Mouse (Mus musculus) forebrain, embryonic 10.5 days (tissue): ENCODE data around the gene Gm12355. TPM values are rescaled to one million over a fixed set of nuclear protein-coding genes. Genes with fewer than 3 reads are reported as not detected.

Experiments used
- DNase-seq: peaks from one replicate; pipeline ENCODE4 v3.0.0-alpha.2; 2017; ENCODE audit warnings: low spot score; ENCODE audit errors: extremely low spot score
- H3K27ac ChIP-seq: fragments of 300-500 bp; sonication (generic); 2 replicates; pipeline ENCODE4 v1.5.1; 2016; ENCODE audit warnings: mild to moderate bottlenecking
- H3K27me3 ChIP-seq: fragments of 300-500 bp; sonication (generic); 2 replicates; pipeline ENCODE4 v1.6.1; 2016; ENCODE audit warnings: mild to moderate bottlenecking; ENCODE audit not compliant: poor library complexity, severe bottlenecking
- H3K36me3 ChIP-seq: fragments of 300-500 bp; sonication (generic); replicated peaks from 2 replicates; pipeline ENCODE4 v1.6.1; 2016; ENCODE audit warnings: mild to moderate bottlenecking, moderate library complexity
- H3K4me1 ChIP-seq: fragments of 300-500 bp; sonication (generic); 2 replicates; pipeline ENCODE4 v1.6.1; 2016
- H3K4me3 ChIP-seq: fragments of 300-500 bp; sonication (generic); 2 replicates; pipeline ENCODE4 v1.5.1; 2016; ENCODE audit warnings: mild to moderate bottlenecking, moderate library complexity
- H3K9me3 ChIP-seq: fragments of 300-500 bp; sonication (generic); 2 replicates; pipeline ENCODE4 v1.6.1; 2016; ENCODE audit warnings: mild to moderate bottlenecking, moderate library complexity
- WGBS: fragments of 180-500 bp; shearing (Covaris S2); methylation state at CpG from one replicate; pipeline ENCODE4 v1.1.7; 2016; 5-methylcytosine and 5-hydroxymethylcytosine counted together
- polyA plus RNA-seq: library from polyadenylated mRNA; unstranded; fragments of >200 nt; fragmentation: Nextera tagmentation; extraction: Ambion mirVana; gene quantifications from 2 replicates; pipeline ENCODE4 v1.2.1, GENCODE M21; 2016

The Gm12355 gene
- polyA plus RNA-seq, 1 experiment from 2014 or later, result 1.4 TPM

- peak overlapping the region; percentile 92; the same call in 1 of the 2 replicates for H3K4me3 ChIP-seq
- 93% methylated on average over 6 of the region's 6 CpGs for WGBS
- no peaks in the 10 kb centered on the region for H3K9me3 ChIP-seq
- H3K4me1 ChIP-seq, result peaks cover 53% of the 10 kb centered on the region
- peaks cover 5% of the 10 kb centered on the region; the same call in 1 of the 2 replicates for H3K27me3 ChIP-seq
- no peak overlapping the region for H3K27ac ChIP-seq
- DNase-seq, result no peak
- peaks cover 43% of the 10 kb centered on the region for H3K36me3 ChIP-seq
Measured at GRCm38 (mm10) chr11:98584629-98585177, 40.8 kb downstream of the Gm12355 start.

GRCm38 (mm10) chr11:98584146-98584545, 41.3 kb downstream of the Gm12355 start:
- Histone ChIP-seq H3K4me3 (no peak overlapping the region), H3K4me1 (peaks cover 50% of the 10 kb centered on the region), H3K27me3 (peaks cover 3% of the 10 kb centered on the region; the same call in 1 of the 2 replicates), H3K27ac (no peak overlapping the region), H3K9me3 (no peaks in the 10 kb centered on the region), H3K36me3 (peaks cover 43% of the 10 kb centered on the region)
- 72% methylated on average over 1 of the region's 1 CpGs for WGBS
- DNase-seq, result no peak

GRCm38 (mm10) chr11:98583571-98583970, 41.9 kb downstream of the Gm12355 start:
- no peak overlapping the region for H3K4me3 ChIP-seq
- DNase-seq, result no peak
- no peaks in the 10 kb centered on the region for H3K27me3 ChIP-seq
- H3K9me3 ChIP-seq, result no peaks in the 10 kb centered on the region
- H3K36me3 ChIP-seq, result peaks cover 43% of the 10 kb centered on the region
- 0 out of 2 replicates have a peak overlapping the region, but pooled peaks have one; percentile 52 for H3K27ac ChIP-seq
- peaks cover 45% of the 10 kb centered on the region for H3K4me1 ChIP-seq
- WGBS, result 47% methylated on average over 3 of the region's 3 CpGs

- peaks cover 43% of the 10 kb centered on the region for H3K36me3 ChIP-seq
- H3K9me3 ChIP-seq, result no peaks in the 10 kb centered on the region
- H3K4me3 ChIP-seq, result no peak overlapping the region
- WGBS, result 85% methylated on average over 3 of the region's 3 CpGs
- peaks cover 41% of the 10 kb centered on the region for H3K4me1 ChIP-seq
- no peak for DNase-seq
- H3K27ac ChIP-seq, result peak overlapping the region; percentile 52; the same call in 1 of the 2 replicates
- H3K27me3 ChIP-seq, result no peaks in the 10 kb centered on the region
Measured at GRCm38 (mm10) chr11:98583265-98583552, 42.3 kb downstream of the Gm12355 start.

- WGBS, result 88% methylated on average over 12 of the region's 12 CpGs
- Histone ChIP-seq H3K27ac (peak overlapping the region; percentile 52), H3K9me3 (no peaks in the 10 kb centered on the region), H3K36me3 (peaks cover 43% of the 10 kb centered on the region), H3K27me3 (no peaks in the 10 kb centered on the region), H3K4me3 (no peak overlapping the region; the same call in 1 of the 2 replicates), H3K4me1 (peaks cover 36% of the 10 kb centered on the region)
- no peak for DNase-seq
Measured at GRCm38 (mm10) chr11:98582551-98583264, 42.8 kb downstream of the Gm12355 start.

- Histone ChIP-seq H3K4me3 (no peak overlapping the region; the same call in 1 of the 2 replicates), H3K27ac (peak overlapping the region; percentile 33; the same call in 1 of the 2 replicates)
- 79% methylated on average over 8 of the region's 8 CpGs for WGBS
Measured at GRCm38 (mm10) chr11:98582030-98582388, 43.5 kb downstream of the Gm12355 start.

GRCm38 (mm10) chr11:98581286-98582029, 44.0 kb downstream of the Gm12355 start:
- DNase-seq, result no peak
- Histone ChIP-seq H3K9me3 (no peaks in the 10 kb centered on the region), H3K4me1 (peaks cover 25% of the 10 kb centered on the region), H3K27ac (peak overlapping the region; percentile 56), H3K36me3 (peaks cover 43% of the 10 kb centered on the region), H3K4me3 (no peak overlapping the region), H3K27me3 (no peaks in the 10 kb centered on the region)
- 68% methylated on average over 17 of the region's 17 CpGs for WGBS

More at GRCm38 (mm10) chr11:98582030-98582388, 43.5 kb downstream of the Gm12355 start:
- peaks cover 43% of the 10 kb centered on the region for H3K36me3 ChIP-seq
- H3K9me3 ChIP-seq, result no peaks in the 10 kb centered on the region
- no peak for DNase-seq
- peaks cover 31% of the 10 kb centered on the region for H3K4me1 ChIP-seq
- H3K27me3 ChIP-seq, result no peaks in the 10 kb centered on the region

GRCm38 (mm10) chr11:98580301-98581121, 45.0 kb downstream of the Gm12355 start:
- H3K4me3 ChIP-seq, result no peak overlapping the region
- WGBS, result 70% methylated on average over 16 of the region's 16 CpGs
- DNase-seq, result no peak
- H3K27ac ChIP-seq, result peak overlapping the region; percentile 56; the same call in 1 of the 2 replicates
- H3K9me3 ChIP-seq, result no peaks in the 10 kb centered on the region
- H3K36me3 ChIP-seq, result peaks cover 43% of the 10 kb centered on the region
- H3K27me3 ChIP-seq, result no peaks in the 10 kb centered on the region
- H3K4me1 ChIP-seq, result peaks cover 16% of the 10 kb centered on the region

GRCm38 (mm10) chr11:98577776-98578175, 47.7 kb downstream of the Gm12355 start:
- WGBS, result 88% methylated on average over 5 of the region's 5 CpGs
- no peaks in the 10 kb centered on the region for H3K27me3 ChIP-seq
- H3K4me3 ChIP-seq, result no peak overlapping the region
- no peak for DNase-seq
- H3K36me3 ChIP-seq, result peaks cover 29% of the 10 kb centered on the region
- H3K9me3 ChIP-seq, result no peaks in the 10 kb centered on the region
- H3K27ac ChIP-seq, result no peak overlapping the region
- H3K4me1 ChIP-seq, result no peaks in the 10 kb centered on the region

Other genes starting within 250 kb of the Gm12355 start
- 0.15 TPM in 1 of 2 replicates, not detected in the other for gene Tcap, start 241.8 kb downstream of the Gm12355 start, polyA plus RNA-seq
- gene Pnmt, start 239.2 kb downstream of the Gm12355 start, polyA plus RNA-seq, result not detected in 2 replicates
- 10.0 and 10.1 TPM in 2 replicates for gene Pgap3, start 225.2 kb downstream of the Gm12355 start, polyA plus RNA-seq
- 18.9 and 21.9 TPM in 2 replicates for gene Erbb2, start 213.2 kb downstream of the Gm12355 start, polyA plus RNA-seq
- 91.2 and 94.3 TPM in 2 replicates for gene Mien1, start 186.7 kb downstream of the Gm12355 start, polyA plus RNA-seq
- 4.1 and 5.6 TPM in 2 replicates for gene Grb7, start 179.3 kb downstream of the Gm12355 start, polyA plus RNA-seq
- gene Ikzf3, start 79.6 kb downstream of the Gm12355 start, polyA plus RNA-seq, result 0.07 TPM in 1 of 2 replicates, not detected in the other
- gene Zpbp2, start 74.6 kb downstream of the Gm12355 start, polyA plus RNA-seq, result 0.26 and 0.66 TPM in 2 replicates
- 62.8 and 65.6 TPM in 2 replicates for gene Ormdl3, start 38.3 kb downstream of the Gm12355 start, polyA plus RNA-seq
- not detected in 2 replicates for gene Lrrc3c, start 27.4 kb downstream of the Gm12355 start, polyA plus RNA-seq
- gene Gsdma3, start 699 bp upstream of the Gm12355 start, polyA plus RNA-seq, result not detected in 2 replicates
- not detected in 2 replicates for gene Gsdma2, start 21.1 kb upstream of the Gm12355 start, polyA plus RNA-seq
- not detected in 2 replicates for gene Gsdma, start 38.7 kb upstream of the Gm12355 start, polyA plus RNA-seq
- gene Psmd3, start 56.9 kb upstream of the Gm12355 start, polyA plus RNA-seq, result 255 and 259 TPM in 2 replicates
- gene Csf3, start 75.6 kb upstream of the Gm12355 start, polyA plus RNA-seq, result not detected in 2 replicates
- 69.7 and 77.3 TPM in 2 replicates for gene Med24, start 103.8 kb upstream of the Gm12355 start, polyA plus RNA-seq
- 9.5 and 10.9 TPM in 2 replicates for gene Thra, start 115.0 kb upstream of the Gm12355 start, polyA plus RNA-seq
- gene Nr1d1, start 149.7 kb upstream of the Gm12355 start, polyA plus RNA-seq, result 1.5 TPM in 2 replicates
- gene Msl1, start 169.9 kb upstream of the Gm12355 start, polyA plus RNA-seq, result 22.9 and 24.1 TPM in 2 replicates
- 45.7 and 49.7 TPM in 2 replicates for gene Casc3, start 179.2 kb upstream of the Gm12355 start, polyA plus RNA-seq
- gene Rapgefl1, start 211.1 kb upstream of the Gm12355 start, polyA plus RNA-seq, result 1.00 and 1.2 TPM in 2 replicates
- gene Wipf2, start 238.0 kb upstream of the Gm12355 start, polyA plus RNA-seq, result 4.5 and 4.7 TPM in 2 replicates